8 mouse cellular contexts compared by ENCODE assay signal in the genomic region with DNA sequence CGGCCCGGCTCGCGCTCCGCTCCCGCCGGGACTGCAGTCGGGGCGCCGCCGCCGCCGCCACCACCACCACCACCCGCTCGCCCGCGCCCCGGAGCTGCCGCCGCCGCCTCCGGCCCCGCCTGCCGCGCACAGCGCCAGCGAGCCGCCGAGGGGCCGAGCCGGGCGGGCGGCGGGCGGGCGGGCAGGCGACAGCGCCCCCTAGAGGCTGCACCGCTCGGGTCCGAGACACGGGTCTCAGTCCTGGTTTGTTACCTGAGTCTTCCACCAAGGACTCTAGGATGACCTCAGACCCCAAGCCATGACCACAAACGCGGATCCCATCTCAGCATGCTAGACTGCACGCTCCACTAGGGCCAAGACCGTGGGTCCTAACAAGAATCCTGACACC. TPM values are rescaled to one million over a fixed set of nuclear protein-coding genes. Genes with fewer than 3 reads are reported as not detected.
A peak's percentile ranks its signal among the peaks of the same experiment; 100 is the strongest.
DNase-seq lines count a peak whose midpoint lies in the region; ATAC-seq and TF ChIP-seq lines count a peak whose summit lies in the region.

A gene (minus strand): TSS at position 33 of the 388 bp plus-strand sequence.

- no peak; the same call in 1 of the 2 replicates for TF ChIP-seq POLR2A in bone marrow, adult 2 months (IDR thresholded peaks at IDR 0.05; ENCODE audit: borderline replicate concordance, control insufficient read depth, low read depth, low read length)
- TF ChIP-seq POLR2A in embryonic fibroblast, embryonic 13.5 days (IDR thresholded peaks at IDR 0.05; ENCODE audit: low read depth, low read length): no peak; the same call in 1 of the 2 replicates

- no peaks in the 10 kb centered on the region for H3K27me3 ChIP-seq in heart, embryonic 11.5 days (ENCODE audit: control insufficient read depth, insufficient read depth, low read length)
- no peaks in the 10 kb centered on the region for H3K27me3 ChIP-seq in kidney, embryonic 15.5 days
- H3K27me3 ChIP-seq in liver, embryonic 12.5 days (replicated peaks): 0 out of 2 replicates have a peak, but pooled peaks cover 5% of the 10 kb centered on the region
- no peaks in the 10 kb centered on the region for H3K27me3 ChIP-seq in splenic B cell, adult 2 months (ENCODE audit: control insufficient read depth, insufficient read depth, low read length, poor library complexity, severe bottlenecking)

- peak within 1 kb of the TSS; percentile 78 for H3K4me2 ChIP-seq in heart, embryonic 11.5 days
- H3K4me2 ChIP-seq in kidney, embryonic 15.5 days: peak within 1 kb of the TSS; percentile 81
- peak within 1 kb of the TSS; percentile 73 for H3K4me2 ChIP-seq in liver, embryonic 12.5 days

- peak; percentile 87 to 90 for DNase-seq in B cell, adult 2 months
- DNase-seq in naive thymus-derived CD4-positive, alpha-beta T cell, adult 2 months (ENCODE audit: low read depth): peak; percentile 85
- peak; percentile 85 for DNase-seq in splenic B cell, adult 2 months (ENCODE audit: low read depth, low spot score)

- H3K9me3 ChIP-seq in heart, embryonic 11.5 days (replicated peaks; ENCODE audit: control insufficient read depth, low read length): no peaks in the 10 kb centered on the region
- no peaks in the 10 kb centered on the region for H3K9me3 ChIP-seq in kidney, embryonic 15.5 days (replicated peaks)
- no peaks in the 10 kb centered on the region for H3K9me3 ChIP-seq in liver, embryonic 12.5 days (replicated peaks)

- peak within 1 kb of the TSS; percentile 91 for H3K9ac ChIP-seq in heart, embryonic 11.5 days (ENCODE audit: low read depth, low read length)
- peak within 1 kb of the TSS; percentile 92 for H3K9ac ChIP-seq in kidney, embryonic 15.5 days
- H3K9ac ChIP-seq in liver, embryonic 12.5 days: peak within 1 kb of the TSS; percentile 96

- H3K4me3 ChIP-seq in bone marrow, adult 2 months (replicated peaks; ENCODE audit: control insufficient read depth, low read depth, low read length): peak within 1 kb of the TSS; percentile 84
- peak within 1 kb of the TSS; percentile 66 for H3K4me3 ChIP-seq in embryonic fibroblast, embryonic 13.5 days (ENCODE audit: insufficient read depth, low read length)
- H3K4me3 ChIP-seq in heart, embryonic 11.5 days (ENCODE audit: low read depth, low read length): peak within 1 kb of the TSS; percentile 96
- peak within 1 kb of the TSS; percentile 93 for H3K4me3 ChIP-seq in kidney, embryonic 15.5 days (replicated peaks)
- H3K4me3 ChIP-seq in liver, embryonic 12.5 days: peak within 1 kb of the TSS; percentile 89

- peak; percentile 68 for ATAC-seq in heart, embryonic 11.5 days (replicated peaks; ENCODE audit: insufficient number of reproducible peaks, low FRiP score, low TSS enrichment)
- ATAC-seq in kidney, embryonic 15.5 days (replicated peaks; ENCODE audit: low FRiP score): peak; percentile 79
- ATAC-seq in liver, embryonic 12.5 days: peak; percentile 80

- H3K36me3 ChIP-seq in heart, embryonic 11.5 days (ENCODE audit: control insufficient read depth, insufficient read depth, low read length): no peaks in the 10 kb centered on the region
- no peaks in the 10 kb centered on the region for H3K36me3 ChIP-seq in kidney, embryonic 15.5 days
- H3K36me3 ChIP-seq in liver, embryonic 12.5 days: peaks cover 5% of the 10 kb centered on the region; the same call in 1 of the 2 replicates
- H3K36me3 ChIP-seq in splenic B cell, adult 2 months (ENCODE audit: control insufficient read depth, insufficient read depth, low read length, poor library complexity, severe bottlenecking): peaks cover 1% of the 10 kb centered on the region; the same call in 1 of the 2 replicates

- 21% methylated on average over 42 of the region's 46 CpGs for WGBS in bone marrow, adult 2 months
- WGBS in heart, embryonic 11.5 days (ENCODE audit: insufficient replicate concordance): 0% methylated on average over 21 of the region's 46 CpGs
- under 1% methylated on average over 44 of the region's 46 CpGs for WGBS in kidney, embryonic 15.5 days
- WGBS in liver, embryonic 12.5 days (ENCODE audit: insufficient replicate concordance): 0% methylated on average over 43 of the region's 46 CpGs

- TF ChIP-seq CTCF in bone marrow, adult 2 months (IDR thresholded peaks at IDR 0.05; ENCODE audit: control insufficient read depth, insufficient read depth, low read length): peak; percentile 69
- 0 out of 2 replicates have a peak, but pooled peaks have one; percentile 32 for TF ChIP-seq CTCF in embryonic fibroblast, embryonic 13.5 days (IDR thresholded peaks at IDR 0.05; ENCODE audit: borderline replicate concordance, insufficient read depth, low read length)

- peaks cover 4% of the 10 kb centered on the region; the same call in 1 of the 2 replicates for H3K4me1 ChIP-seq in bone marrow, adult 2 months (ENCODE audit: control insufficient read depth, insufficient read depth, low read length)
- H3K4me1 ChIP-seq in embryonic fibroblast, embryonic 13.5 days (ENCODE audit: control insufficient read depth, insufficient read depth, low read length): peaks cover 17% of the 10 kb centered on the region
- H3K4me1 ChIP-seq in heart, embryonic 11.5 days (ENCODE audit: control insufficient read depth, insufficient read depth, low read length): peaks cover 39% of the 10 kb centered on the region
- peaks cover 51% of the 10 kb centered on the region for H3K4me1 ChIP-seq in kidney, embryonic 15.5 days
- peaks cover 51% of the 10 kb centered on the region for H3K4me1 ChIP-seq in liver, embryonic 12.5 days

- peak within 1 kb of the TSS; percentile 94 for H3K27ac ChIP-seq in bone marrow, adult 2 months (ENCODE audit: control insufficient read depth, insufficient read depth, low read depth, low read length, poor library complexity)
- H3K27ac ChIP-seq in embryonic fibroblast, embryonic 13.5 days (ENCODE audit: insufficient read depth, low read length): no peak within 1 kb of the TSS
- peak within 1 kb of the TSS; percentile 68 for H3K27ac ChIP-seq in heart, embryonic 11.5 days (ENCODE audit: low read depth, low read length)
- H3K27ac ChIP-seq in kidney, embryonic 15.5 days: peak within 1 kb of the TSS; percentile 87
- peak within 1 kb of the TSS; percentile 86 for H3K27ac ChIP-seq in liver, embryonic 12.5 days

RNA-seq across cellular contexts. Expression of the gene that starts here (rescaled TPM):
- 153 and 243 TPM in 2 replicates for polyA plus RNA-seq in bone marrow, adult 2 months (2011; ENCODE audit: insufficient read depth, insufficient read length, low replicate concordance, missing spikeins)
- 40.5 and 41.6 TPM in 2 replicates for polyA plus RNA-seq in embryonic fibroblast, embryonic 13.5 days (2011; ENCODE audit: insufficient read length, low read depth, missing spikeins)
- polyA plus RNA-seq in heart, embryonic 11.5 days (2014; fragmentation: Nextera tagmentation; extraction: Ambion mirVana): 12.0 and 14.2 TPM in 2 replicates
- polyA plus RNA-seq in kidney, embryonic 15.5 days (2015; fragmentation: Nextera tagmentation; extraction: Ambion mirVana): 15.7 and 17.9 TPM in 2 replicates
- 15.7 and 17.9 TPM in 2 replicates for polyA plus RNA-seq in liver, embryonic 12.5 days (2016; fragmentation: Nextera tagmentation; extraction: Ambion mirVana)
